ENCODE assay signal across 8 mouse cellular contexts in genomic region chr17:24479431-24479830, GRCm38 (mm10). TPM values are rescaled to one million over a fixed set of nuclear protein-coding genes. Genes with fewer than 3 reads are reported as not detected.
DNase-seq lines count a peak whose midpoint lies in the region; ATAC-seq lines count a peak whose summit lies in the region.

No protein-coding gene starts in this region.

- H3K36me3 ChIP-seq in heart, embryonic 14.5 days (ENCODE audit: control insufficient read depth, insufficient read depth, low read length) = peaks cover 34% of the 10 kb centered on the region
- H3K36me3 ChIP-seq in hindbrain, embryonic 13.5 days = peaks cover 29% of the 10 kb centered on the region
- H3K36me3 ChIP-seq in midbrain, embryonic 11.5 days (ENCODE audit: control insufficient read depth, insufficient read depth, low read length) = peaks cover 7% of the 10 kb centered on the region

- H3K9me3 ChIP-seq in heart, embryonic 14.5 days (ENCODE audit: control insufficient read depth, low read length) = no peaks in the 10 kb centered on the region
- no peaks in the 10 kb centered on the region for H3K9me3 ChIP-seq in hindbrain, embryonic 13.5 days
- H3K9me3 ChIP-seq in midbrain, embryonic 11.5 days (ENCODE audit: control insufficient read depth, low read length) = no peaks in the 10 kb centered on the region

- WGBS in heart, embryonic 14.5 days = 20% methylated on average over 1 of the region's 1 CpGs
- WGBS in hindbrain, embryonic 13.5 days = 33% methylated on average over 1 of the region's 1 CpGs
- 28% methylated on average over 1 of the region's 1 CpGs for WGBS in midbrain, embryonic 11.5 days

- no peak overlapping the region for H3K27ac ChIP-seq in heart, embryonic 14.5 days (replicated peaks in 1 of 2; ENCODE audit: control insufficient read depth in 1 of 2, insufficient read depth in 1 of 2, low read depth in 2 of 2, low read length in 2 of 2)
- no peak overlapping the region for H3K27ac ChIP-seq in hindbrain, embryonic 13.5 days
- H3K27ac ChIP-seq in midbrain, embryonic 11.5 days (ENCODE audit: low read depth, low read length) = no peak overlapping the region

- H3K27me3 ChIP-seq in heart, embryonic 14.5 days (ENCODE audit: control insufficient read depth, insufficient read depth, low read length) = no peaks in the 10 kb centered on the region
- H3K27me3 ChIP-seq in hindbrain, embryonic 13.5 days = no peaks in the 10 kb centered on the region
- no peaks in the 10 kb centered on the region for H3K27me3 ChIP-seq in midbrain, embryonic 11.5 days (ENCODE audit: control insufficient read depth, insufficient read depth, low read length)

- DNase-seq in heart, postnatal 14 days = no peak
- peak; percentile 33 for DNase-seq in MEL-GATA-1-ER (ENCODE audit: extremely low read depth, low read depth)
- DNase-seq in midbrain, embryonic 11.5 days (ENCODE audit: low spot score, missing footprints) = peak; percentile 79
- no peak for DNase-seq in cerebellum, postnatal 25 days
- DNase-seq in layer of hippocampus, postnatal 10 days (ENCODE audit: low spot score in 2 of 2) = no peak

- H3K4me2 ChIP-seq in heart, embryonic 14.5 days (ENCODE audit: low read length) = peak overlapping the region; percentile 62
- H3K4me2 ChIP-seq in hindbrain, embryonic 13.5 days = peak overlapping the region; percentile 73; the same call in 1 of the 2 replicates
- H3K4me2 ChIP-seq in midbrain, embryonic 11.5 days = peak overlapping the region; percentile 53; the same call in 1 of the 2 replicates

- peak overlapping the region; percentile 56 for H3K9ac ChIP-seq in heart, embryonic 14.5 days (ENCODE audit: low read length)
- H3K9ac ChIP-seq in hindbrain, embryonic 13.5 days = no peak overlapping the region
- no peak overlapping the region; the same call in 1 of the 2 replicates for H3K9ac ChIP-seq in midbrain, embryonic 11.5 days (ENCODE audit: low read length)

- no peak for ATAC-seq in heart, embryonic 14.5 days (ENCODE audit: insufficient number of reproducible peaks, insufficient read depth, low FRiP score, low read depth)
- ATAC-seq in hindbrain, embryonic 13.5 days (ENCODE audit: low FRiP score) = no peak
- no peak for ATAC-seq in midbrain, embryonic 11.5 days (ENCODE audit: low FRiP score)
- no peak for ATAC-seq in activated CD4-positive, CD25-positive, alpha-beta regulatory T cell, adult 4 months

- H3K4me3 ChIP-seq in heart, embryonic 14.5 days (ENCODE audit: control insufficient read depth in 1 of 2, insufficient read depth in 1 of 2, low read depth in 1 of 2, low read length in 2 of 2) = peak overlapping the region in 1 of 2 experiments; percentile 81; a peak in 2 of 4 replicates
- peak overlapping the region; percentile 74 for H3K4me3 ChIP-seq in hindbrain, embryonic 13.5 days
- peak overlapping the region; percentile 75; the same call in 1 of the 2 replicates for H3K4me3 ChIP-seq in midbrain, embryonic 11.5 days (ENCODE audit: low read depth, low read length)

- intact Hi-C loops in heart, postnatal 14 days (cut with DNase I) = no loop called here

- H3K4me1 ChIP-seq in heart, embryonic 14.5 days (ENCODE audit: control insufficient read depth in 2 of 2, insufficient read depth in 2 of 2, low read length in 2 of 2) = peaks cover 5 to 6% of the 10 kb centered on the region in 2 experiments; a peak in 3 of 4 replicates
- peaks cover 25% of the 10 kb centered on the region for H3K4me1 ChIP-seq in hindbrain, embryonic 13.5 days (replicated peaks)
- H3K4me1 ChIP-seq in midbrain, embryonic 11.5 days (ENCODE audit: control insufficient read depth, insufficient read depth, low read length) = peaks cover 8% of the 10 kb centered on the region

RNA-seq across cellular contexts. Expression of gene Mlst8, which starts 0.6 kb away (rescaled TPM):
- polyA plus RNA-seq in heart, embryonic 14.5 days (2014; fragmentation: Nextera tagmentation; extraction: Ambion mirVana) = 15.2 and 17.5 TPM in 2 replicates
- 10 to 100 TPM in 1 of 2 experiments, 1 to 10 TPM in 1; 10.0 to 10.8 TPM for total RNA-seq in heart, postnatal 14 days (2021)
- polyA plus RNA-seq in hindbrain, embryonic 13.5 days (2015; fragmentation: Nextera tagmentation; extraction: Ambion mirVana) = 35.5 and 36.1 TPM in 2 replicates
- polyA plus RNA-seq in midbrain, embryonic 11.5 days (2014; fragmentation: Nextera tagmentation; extraction: Ambion mirVana) = 28.9 and 30.3 TPM in 2 replicates
- 10 to 100 TPM; 12.6 to 15.3 TPM for polyA plus RNA-seq in activated CD4-positive, CD25-positive, alpha-beta regulatory T cell, adult 4 months (2017; shearing (Covaris generic))
- total RNA-seq in layer of hippocampus, postnatal 10 days (2021) = 10 to 100 TPM; 29.1 to 30.8 TPM

RNA-seq across cellular contexts. Expression of gene Bricd5, which starts 5.7 kb away (rescaled TPM):
- not detected in 2 replicates for polyA plus RNA-seq in heart, embryonic 14.5 days (2014; fragmentation: Nextera tagmentation; extraction: Ambion mirVana)
- under 1 TPM in 1 of 2 experiments, not detected in 1; 0.38 TPM for total RNA-seq in heart, postnatal 14 days (2021)
- 0.27 and 1.2 TPM in 2 replicates for polyA plus RNA-seq in hindbrain, embryonic 13.5 days (2015; fragmentation: Nextera tagmentation; extraction: Ambion mirVana)
- polyA plus RNA-seq in midbrain, embryonic 11.5 days (2014; fragmentation: Nextera tagmentation; extraction: Ambion mirVana) = 0.32 TPM in 1 of 2 replicates, not detected in the other
- polyA plus RNA-seq in activated CD4-positive, CD25-positive, alpha-beta regulatory T cell, adult 4 months (2017; shearing (Covaris generic)) = not detected
- total RNA-seq in layer of hippocampus, postnatal 10 days (2021) = 1 to 10 TPM in 1 of 2 experiments, under 1 TPM in 1; 0.87 to 1.8 TPM

RNA-seq across cellular contexts. Expression of gene Caskin1, which starts 9.0 kb away (rescaled TPM):
- polyA plus RNA-seq in heart, embryonic 14.5 days (2014; fragmentation: Nextera tagmentation; extraction: Ambion mirVana) = 0.26 and 0.62 TPM in 2 replicates
- total RNA-seq in heart, postnatal 14 days (2021) = under 1 TPM; 0.10 to 0.43 TPM
- polyA plus RNA-seq in hindbrain, embryonic 13.5 days (2015; fragmentation: Nextera tagmentation; extraction: Ambion mirVana) = 32.8 and 34.3 TPM in 2 replicates
- 5.5 and 6.2 TPM in 2 replicates for polyA plus RNA-seq in midbrain, embryonic 11.5 days (2014; fragmentation: Nextera tagmentation; extraction: Ambion mirVana)
- polyA plus RNA-seq in activated CD4-positive, CD25-positive, alpha-beta regulatory T cell, adult 4 months (2017; shearing (Covaris generic)) = under 1 TPM; 0.10 to 0.17 TPM
- total RNA-seq in layer of hippocampus, postnatal 10 days (2021) = 100 to 1,000 TPM; 170 to 175 TPM

RNA-seq across cellular contexts. Expression of gene Pgp, which starts 9.2 kb away (rescaled TPM):
- 65.7 and 66.6 TPM in 2 replicates for polyA plus RNA-seq in heart, embryonic 14.5 days (2014; fragmentation: Nextera tagmentation; extraction: Ambion mirVana)
- 10 to 100 TPM; 43.2 to 43.4 TPM for total RNA-seq in heart, postnatal 14 days (2021)
- 55.4 and 56.9 TPM in 2 replicates for polyA plus RNA-seq in hindbrain, embryonic 13.5 days (2015; fragmentation: Nextera tagmentation; extraction: Ambion mirVana)
- polyA plus RNA-seq in midbrain, embryonic 11.5 days (2014; fragmentation: Nextera tagmentation; extraction: Ambion mirVana) = 60.6 and 67.6 TPM in 2 replicates
- 1 to 10 TPM; 3.3 to 6.2 TPM for polyA plus RNA-seq in activated CD4-positive, CD25-positive, alpha-beta regulatory T cell, adult 4 months (2017; shearing (Covaris generic))
- total RNA-seq in layer of hippocampus, postnatal 10 days (2021) = 10 to 100 TPM; 64.7 to 67.9 TPM

RNA-seq across cellular contexts. Expression of gene E4f1, which starts 9.3 kb away (rescaled TPM):
- 16.0 and 17.6 TPM in 2 replicates for polyA plus RNA-seq in heart, embryonic 14.5 days (2014; fragmentation: Nextera tagmentation; extraction: Ambion mirVana)
- total RNA-seq in heart, postnatal 14 days (2021) = 10 to 100 TPM; 13.6 to 16.2 TPM
- polyA plus RNA-seq in hindbrain, embryonic 13.5 days (2015; fragmentation: Nextera tagmentation; extraction: Ambion mirVana) = 41.9 and 43.5 TPM in 2 replicates
- 10.2 and 14.7 TPM in 2 replicates for polyA plus RNA-seq in midbrain, embryonic 11.5 days (2014; fragmentation: Nextera tagmentation; extraction: Ambion mirVana)
- polyA plus RNA-seq in activated CD4-positive, CD25-positive, alpha-beta regulatory T cell, adult 4 months (2017; shearing (Covaris generic)) = 10 to 100 TPM; 22.6 to 37.5 TPM
- 10 to 100 TPM; 30.0 to 33.3 TPM for total RNA-seq in layer of hippocampus, postnatal 10 days (2021)

Comparison
In these comparisons a context has a peak if more than half of its experiments do, and no peak if none do; other contexts are left out.
1. DNase-seq: peak in MEL-GATA-1-ER (single experiment) and midbrain, embryonic 11.5 days (single experiment); none in heart, postnatal 14 days (0 of 2), cerebellum, postnatal 25 days (0 of 2) and layer of hippocampus, postnatal 10 days (0 of 2).
2. Peak in every context shown above with its lines, with median percentiles within 50 percentile points of each other: H3K4me2 ChIP-seq.